Mouse (Mus musculus) kidney, embryonic 15.5 days (tissue): ENCODE measurements around the gene Med14. TPM values are rescaled to one million over a fixed set of nuclear protein-coding genes. Genes with fewer than 3 reads are reported as not detected.

Source experiments
- ATAC-seq: fragments of 200-750 bp; cut with Nextera tagmentation; replicated peaks from 2 replicates; pipeline ENCODE4 v1.8.0; 2017; ENCODE audit warnings: moderate TSS enrichment; ENCODE audit not compliant: low FRiP score
- H3K27ac ChIP-seq: fragments of 300-500 bp; sonication (generic); 2 replicates; pipeline ENCODE4 v1.5.1; 2015; ENCODE audit warnings: mild to moderate bottlenecking, inconsistent platforms
- H3K27me3 ChIP-seq: fragments of 300-500 bp; sonication (generic); 2 replicates; pipeline ENCODE4 v1.6.1; 2015; ENCODE audit warnings: inconsistent platforms
- H3K36me3 ChIP-seq: fragments of 300-500 bp; sonication (generic); 2 replicates; pipeline ENCODE4 v1.6.1; 2015; ENCODE audit warnings: inconsistent platforms
- H3K4me1 ChIP-seq: fragments of 300-500 bp; sonication (generic); 2 replicates; pipeline ENCODE4 v1.6.1; 2015; ENCODE audit warnings: inconsistent platforms
- H3K4me2 ChIP-seq: fragments of 300-500 bp; sonication (generic); 2 replicates; pipeline ENCODE4 v1.6.1; 2015; ENCODE audit warnings: moderate library complexity, mild to moderate bottlenecking, inconsistent platforms
- H3K4me3 ChIP-seq: fragments of 300-500 bp; sonication (generic); replicated peaks from 2 replicates; pipeline ENCODE4 v1.5.1; 2015; ENCODE audit warnings: mild to moderate bottlenecking, inconsistent platforms
- H3K9ac ChIP-seq: fragments of 300-500 bp; sonication (generic); 2 replicates; pipeline ENCODE4 v1.6.1; 2015; ENCODE audit warnings: mild to moderate bottlenecking, inconsistent platforms
- H3K9me3 ChIP-seq: fragments of 300-500 bp; sonication (generic); replicated peaks from 2 replicates; pipeline ENCODE4 v1.6.1; 2016; ENCODE audit warnings: inconsistent platforms
- WGBS: fragments of 180-500 bp; shearing (Covaris S2); methylation state at CpG from one replicate; pipeline ENCODE4 v1.1.7; 2015; ENCODE audit warnings: mixed read lengths; 5-methylcytosine and 5-hydroxymethylcytosine counted together
- polyA plus RNA-seq: library from polyadenylated mRNA; unstranded; fragments of >200 nt; fragmentation: Nextera tagmentation; extraction: Ambion mirVana; gene quantifications from 2 replicates; pipeline ENCODE4 v1.2.1, GENCODE M21; 2015

Med14 gene
- polyA plus RNA-seq, 1 experiment from 2014 or later: 12.8 TPM

DNA sequence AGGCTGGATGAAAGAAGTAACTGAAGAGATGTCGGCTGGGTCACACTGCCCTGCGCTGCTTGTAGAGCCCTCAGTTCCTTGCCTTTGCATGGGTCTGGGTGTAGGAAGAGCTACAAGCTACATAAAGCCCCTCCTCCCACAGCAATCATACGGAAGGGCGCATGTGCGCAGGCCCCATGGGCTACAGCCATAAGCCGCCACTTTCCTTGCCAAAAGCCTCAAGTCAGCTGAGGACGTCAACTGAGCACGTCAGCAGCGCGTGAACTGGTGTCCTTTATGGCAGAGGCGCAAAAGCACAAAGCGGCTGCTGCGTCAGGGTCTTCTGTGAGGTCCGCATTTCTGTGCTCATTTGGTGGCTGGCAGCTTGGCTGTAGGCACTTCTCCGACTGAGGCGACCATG is 110.0 kb downstream of the Med14 start:
- ATAC-seq: no peak
- Histone ChIP-seq H3K4me3 (no peak overlapping the region), H3K4me2 (no peak overlapping the region), H3K9me3 (no peaks in the 10 kb centered on the region), H3K27ac (no peak overlapping the region), H3K4me1 (no peaks in the 10 kb centered on the region), H3K36me3 (peaks cover 25% of the 10 kb centered on the region), H3K9ac (no peak overlapping the region), H3K27me3 (no peaks in the 10 kb centered on the region)
- WGBS: 92% methylated on average over 16 of the region's 16 CpGs

DNA sequence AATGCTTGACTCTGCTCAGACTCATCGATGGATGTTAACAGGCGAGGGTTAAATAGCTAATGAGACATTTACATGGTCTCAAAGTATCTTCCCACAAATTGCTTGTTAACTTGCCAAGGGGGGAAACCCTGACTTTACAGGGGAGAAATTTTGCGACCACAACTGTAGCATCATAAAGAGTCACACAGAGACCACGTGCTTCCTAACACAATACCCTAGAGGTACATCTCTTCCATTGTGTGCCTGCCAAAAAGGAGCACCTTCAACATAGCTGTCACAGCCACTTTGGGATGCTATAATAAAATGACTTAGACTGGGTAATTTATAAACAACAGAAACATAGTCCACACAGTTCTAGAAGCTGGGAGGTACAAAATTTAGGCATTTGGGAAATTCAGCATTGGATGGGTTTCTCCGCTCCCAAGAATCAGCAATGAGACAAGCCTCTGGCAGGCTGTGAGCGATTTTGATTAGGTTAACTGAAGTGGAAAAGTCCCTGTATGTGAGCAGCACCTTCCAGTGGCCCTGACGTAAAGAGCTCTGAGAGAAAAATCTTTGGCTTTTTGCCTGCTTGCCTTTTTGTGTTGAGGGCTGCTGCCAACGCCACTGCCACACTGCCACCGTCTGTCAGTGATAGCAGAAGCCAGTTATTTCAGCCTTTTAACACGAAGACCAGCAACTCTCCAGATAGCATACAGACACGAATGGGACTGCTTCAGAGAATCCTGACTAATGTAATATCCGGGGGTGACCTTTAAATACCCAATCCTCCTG is 116.2 kb downstream of the Med14 start:
- Histone ChIP-seq H3K9me3 (no peaks in the 10 kb centered on the region), H3K4me2 (no peak overlapping the region), H3K27me3 (peaks cover 5% of the 10 kb centered on the region; the same call in 1 of the 2 replicates), H3K36me3 (0 out of 2 replicates have a peak, but pooled peaks cover 4% of the 10 kb centered on the region), H3K9ac (no peak overlapping the region), H3K27ac (no peak overlapping the region), H3K4me1 (no peaks in the 10 kb centered on the region), H3K4me3 (no peak overlapping the region)
- no peak for ATAC-seq
- WGBS: 68% methylated on average over 12 of the region's 12 CpGs

DNA sequence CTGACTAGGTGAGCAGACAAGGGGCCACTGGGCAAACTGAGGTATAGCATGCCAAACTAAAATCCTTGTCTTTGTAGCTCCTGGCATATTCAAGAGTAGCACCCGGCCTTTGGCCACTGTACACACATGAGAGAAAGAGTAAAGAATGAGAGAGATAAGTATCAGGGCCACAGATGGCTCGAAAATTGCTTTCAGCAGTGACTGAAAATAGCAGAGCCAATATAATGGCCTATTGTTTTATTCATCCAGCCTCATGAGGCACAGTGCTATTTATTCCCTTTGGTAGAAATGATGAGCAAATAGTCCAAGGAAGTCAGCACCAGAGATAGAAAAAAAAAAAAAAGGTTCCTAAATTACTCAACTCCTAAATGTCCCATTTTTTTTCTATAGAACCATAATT is 116.9 kb downstream of the Med14 start:
- 51% methylated on average over 2 of the region's 2 CpGs for WGBS
- no peak overlapping the region for H3K27ac ChIP-seq
- no peaks in the 10 kb centered on the region for H3K4me1 ChIP-seq
- no peaks in the 10 kb centered on the region for H3K9me3 ChIP-seq
- 0 out of 2 replicates have a peak, but pooled peaks cover 2% of the 10 kb centered on the region for H3K36me3 ChIP-seq
- no peak for ATAC-seq
- H3K27me3 ChIP-seq: peaks cover 6% of the 10 kb centered on the region; the same call in 1 of the 2 replicates
- no peak overlapping the region for H3K4me2 ChIP-seq
- no peak overlapping the region for H3K9ac ChIP-seq
- no peak overlapping the region for H3K4me3 ChIP-seq

Other genes starting within 250 kb of the Med14 start
- gene Atp6ap2, start 174.3 kb downstream of the Med14 start, polyA plus RNA-seq: 110 and 119 TPM in 2 replicates
- gene 1810030O07Rik, start 88.4 kb downstream of the Med14 start, polyA plus RNA-seq: 38.1 and 38.9 TPM in 2 replicates